Mouse (Mus musculus) lung, embryonic 14.5 days (tissue): Measurements from ENCODE around the gene Cdkn2c. TPM values are rescaled to one million over a fixed set of nuclear protein-coding genes. Genes with fewer than 3 reads are reported as not detected.

Experiments used
- ATAC-seq: fragments of 200-750 bp; cut with Nextera tagmentation; 2 replicates; pipeline ENCODE4 v1.8.0; 2017; ENCODE audit warnings: mild to moderate bottlenecking, moderate TSS enrichment, moderate library complexity; ENCODE audit not compliant: insufficient read depth
- DNase-seq: peaks from one replicate; pipeline ENCODE4 v3.0.0-alpha.2; 2015
- H3K27ac ChIP-seq: fragments of 300-500 bp; sonication (generic); 2 replicates; pipeline ENCODE4 v1.5.1; 2014; ENCODE audit warnings: low read depth, mild to moderate bottlenecking, moderate library complexity
- H3K27me3 ChIP-seq: fragments of 300-500 bp; sonication (generic); 2 replicates; pipeline ENCODE4 v1.6.1; 2014; ENCODE audit warnings: low read length, control low read depth; ENCODE audit not compliant: insufficient read depth
- H3K36me3 ChIP-seq: fragments of 300-500 bp; sonication (generic); 2 replicates; pipeline ENCODE4 v1.6.1; 2014; ENCODE audit warnings: control low read depth; ENCODE audit not compliant: insufficient read depth
- H3K4me1 ChIP-seq: fragments of 300-500 bp; sonication (generic); 2 replicates; pipeline ENCODE4 v1.6.1; 2014; ENCODE audit warnings: antibody characterized with exemption, control low read depth; ENCODE audit not compliant: insufficient read depth
- H3K4me2 ChIP-seq: fragments of 300-500 bp; sonication (generic); 2 replicates; pipeline ENCODE4 v1.6.1; 2014; ENCODE audit warnings: mild to moderate bottlenecking
- H3K4me3 ChIP-seq: fragments of 300-500 bp; sonication (generic); 2 replicates; pipeline ENCODE4 v1.5.1; 2014; ENCODE audit warnings: low read depth, low read length
- H3K9ac ChIP-seq: fragments of 300-500 bp; sonication (generic); 2 replicates; pipeline ENCODE4 v1.6.1; 2014
- H3K9me3 ChIP-seq: fragments of 300-500 bp; sonication (generic); 2 replicates; pipeline ENCODE4 v1.6.1; 2016; ENCODE audit warnings: low read depth, low read length, control low read depth
- CTCF ChIP-seq: IDR thresholded peaks from 2 replicates; pipeline ENCODE4 v1.5.1; 2016; ENCODE audit warnings: antibody characterized with exemption, low read depth
- WGBS: fragments of 180-500 bp; shearing (Covaris S2); extraction: QIAGEN DNeasy Blood & Tissue Kit; methylation state at CpG from one replicate; pipeline ENCODE4 v1.1.7; 2014; 5-methylcytosine and 5-hydroxymethylcytosine counted together
- polyA plus RNA-seq: library from polyadenylated mRNA; unstranded; fragments of >200 nt; fragmentation: Nextera tagmentation; extraction: Ambion mirVana; gene quantifications from 2 replicates; pipeline ENCODE4 v1.2.1, GENCODE M21; 2014

Gene Cdkn2c
- polyA plus RNA-seq, 1 experiment from 2014 or later: 11.0 TPM

DNA sequence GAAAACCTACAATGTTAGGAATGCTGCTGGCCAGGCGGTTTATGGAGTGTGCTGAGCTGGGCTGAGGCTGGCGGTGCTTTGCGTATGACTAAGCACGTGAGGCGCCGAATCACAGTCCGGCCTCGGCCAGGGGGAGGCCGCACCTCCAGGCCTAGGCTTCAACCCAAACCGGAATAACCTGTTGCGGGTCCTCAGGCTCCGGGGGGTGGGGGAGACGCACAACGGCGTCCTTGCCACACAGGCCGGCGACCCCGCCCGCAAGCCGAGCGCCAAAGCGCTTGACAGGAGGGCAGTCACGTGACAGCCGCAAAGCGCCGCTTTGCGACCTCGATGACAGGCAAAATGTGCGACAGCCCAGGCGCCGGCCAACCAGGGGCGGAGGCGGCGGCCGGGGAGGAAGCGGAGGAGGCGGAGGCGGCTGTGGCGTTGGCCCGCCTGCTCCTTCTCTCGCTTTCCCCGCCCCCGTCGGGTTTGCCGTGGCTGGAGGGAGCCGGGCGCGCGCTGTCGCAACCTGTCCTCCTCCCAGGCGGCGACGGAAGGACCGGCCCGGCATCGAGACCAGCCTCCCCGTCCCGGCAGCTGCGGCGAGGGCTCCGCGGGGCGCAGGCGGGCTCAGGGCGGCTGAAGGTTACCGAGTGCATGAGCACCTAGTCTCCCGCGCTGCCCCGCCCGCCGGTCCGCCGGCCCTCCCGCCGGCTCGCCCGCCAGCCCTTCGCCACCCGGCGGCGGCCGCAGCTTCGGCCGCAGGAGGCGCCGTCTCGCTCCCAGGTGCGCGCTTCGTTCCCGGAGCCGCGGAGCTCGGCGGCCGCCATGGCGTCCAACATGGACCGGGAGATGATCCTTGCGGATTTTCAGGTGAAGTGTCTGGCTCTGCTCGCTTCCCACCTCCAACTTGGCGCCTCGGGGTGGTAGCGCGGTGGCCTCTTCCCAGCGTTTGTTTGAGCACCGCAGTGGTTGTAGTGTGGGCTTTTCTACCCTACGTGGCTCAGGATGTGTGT is 9.5 kb upstream of the Cdkn2c start, which contains the start of gene Faf1:
Gene Faf1, plus strand, starts transcription at position 371 of the 998 bp plus-strand sequence.
- Histone ChIP-seq H3K9me3 (no peaks in the 10 kb centered on the region), H3K4me2 (peak within 1 kb of the TSS; percentile 81), H3K9ac (peak within 1 kb of the TSS; percentile 84), H3K27ac (peak within 1 kb of the TSS; percentile 96), H3K4me1 (0 out of 2 replicates have a peak, but pooled peaks cover 4% of the 10 kb centered on the region), H3K4me3 (peak within 1 kb of the TSS; percentile 70), H3K27me3 (no peaks in the 10 kb centered on the region), H3K36me3 (no peaks in the 10 kb centered on the region)
- TF ChIP-seq CTCF: no peak; the same call in 1 of the 2 replicates
- ATAC-seq: peak; percentile 98
- WGBS: under 1% methylated on average over 99 of the region's 107 CpGs
- DNase-seq: peak; percentile 99

DNA sequence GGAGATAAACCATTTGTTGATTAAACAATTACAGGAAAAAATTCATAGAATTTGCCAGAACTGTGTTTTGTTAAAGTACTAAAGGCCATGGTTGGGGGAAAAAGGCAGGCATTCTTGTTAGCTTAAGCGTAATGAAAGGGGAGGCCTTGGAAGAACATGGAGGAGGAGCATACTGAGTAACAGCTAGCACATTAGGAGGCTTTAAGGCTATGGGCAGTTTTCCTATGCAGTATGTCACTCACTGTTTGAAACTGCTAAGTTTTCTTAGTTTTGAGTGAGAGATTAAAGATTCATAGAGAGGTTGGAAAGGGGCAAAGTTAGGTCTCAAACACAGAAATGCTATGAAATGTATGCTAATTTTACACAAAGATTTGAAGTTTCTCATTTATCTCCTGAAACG is 7.1 kb upstream of the Cdkn2c start:
- no peak overlapping the region for H3K4me2 ChIP-seq
- H3K27me3 ChIP-seq: no peaks in the 10 kb centered on the region
- H3K4me1 ChIP-seq: 0 out of 2 replicates have a peak, but pooled peaks cover 4% of the 10 kb centered on the region
- no peaks in the 10 kb centered on the region for H3K36me3 ChIP-seq
- WGBS: 84% methylated on average over 2 of the region's 2 CpGs
- DNase-seq: no peak
- H3K4me3 ChIP-seq: no peak overlapping the region
- no peak for ATAC-seq
- H3K27ac ChIP-seq: no peak overlapping the region
- TF ChIP-seq CTCF: no peak
- H3K9ac ChIP-seq: no peak overlapping the region
- H3K9me3 ChIP-seq: no peaks in the 10 kb centered on the region

DNA sequence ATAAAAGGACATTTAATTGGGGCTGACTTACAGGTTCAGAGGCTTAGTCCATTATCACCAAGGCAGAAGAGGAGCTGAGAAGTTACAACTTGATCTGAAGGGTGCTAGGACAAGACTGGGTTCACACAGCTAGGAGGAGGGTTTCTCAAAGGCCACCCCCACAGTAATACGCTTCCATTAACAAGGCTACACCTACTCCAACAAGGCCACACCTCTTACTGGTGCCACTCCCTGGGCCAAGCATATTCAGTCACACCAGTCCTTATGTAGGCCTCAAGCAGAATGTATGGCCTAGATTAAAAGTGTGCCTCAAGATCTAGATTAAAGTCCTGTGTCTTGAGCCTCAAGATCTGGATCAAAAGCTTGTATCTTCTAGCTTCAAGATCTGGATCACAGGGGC is 5.0 kb upstream of the Cdkn2c start:
- DNase-seq (no peak), ATAC-seq (no peak)
- no peaks in the 10 kb centered on the region for H3K27me3 ChIP-seq
- TF ChIP-seq CTCF: no peak
- H3K36me3 ChIP-seq: no peaks in the 10 kb centered on the region
- H3K9me3 ChIP-seq: no peaks in the 10 kb centered on the region
- no peaks in the 10 kb centered on the region for H3K4me1 ChIP-seq
- no peak overlapping the region for H3K4me3 ChIP-seq
- WGBS: 69% methylated on average over 1 of the region's 1 CpGs
- H3K27ac ChIP-seq: no peak overlapping the region
- H3K4me2 ChIP-seq: no peak overlapping the region
- H3K9ac ChIP-seq: no peak overlapping the region

DNA sequence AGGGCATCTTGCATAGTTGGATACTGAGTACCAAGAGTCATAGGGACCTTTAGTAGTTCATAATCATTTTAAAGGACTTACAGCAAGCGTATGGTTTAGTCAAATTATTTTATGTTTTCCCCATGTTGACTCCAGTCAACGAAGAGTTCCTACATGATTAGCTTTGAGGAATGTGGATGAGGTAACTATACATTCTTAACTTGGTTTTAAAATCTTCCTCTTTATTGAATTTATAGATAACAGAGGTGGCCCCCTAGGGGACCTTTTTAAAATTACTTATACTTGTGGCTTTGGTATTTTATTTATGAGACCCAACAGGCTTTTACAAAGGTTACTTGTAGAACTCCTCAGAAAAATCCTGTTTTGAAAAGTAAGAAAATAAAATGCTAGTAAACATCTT is 3.2 kb upstream of the Cdkn2c start:
- Histone ChIP-seq H3K4me3 (no peak overlapping the region), H3K27ac (no peak overlapping the region), H3K4me1 (no peaks in the 10 kb centered on the region), H3K9me3 (no peaks in the 10 kb centered on the region), H3K9ac (no peak overlapping the region), H3K27me3 (no peaks in the 10 kb centered on the region; the same call in 1 of the 2 replicates), H3K36me3 (no peaks in the 10 kb centered on the region), H3K4me2 (no peak overlapping the region)
- WGBS: 62% methylated on average over 2 of the region's 2 CpGs
- DNase-seq (peak; percentile 73), ATAC-seq (no peak)
- TF ChIP-seq CTCF: peak; percentile 19; the same call in 1 of the 2 replicates

DNA sequence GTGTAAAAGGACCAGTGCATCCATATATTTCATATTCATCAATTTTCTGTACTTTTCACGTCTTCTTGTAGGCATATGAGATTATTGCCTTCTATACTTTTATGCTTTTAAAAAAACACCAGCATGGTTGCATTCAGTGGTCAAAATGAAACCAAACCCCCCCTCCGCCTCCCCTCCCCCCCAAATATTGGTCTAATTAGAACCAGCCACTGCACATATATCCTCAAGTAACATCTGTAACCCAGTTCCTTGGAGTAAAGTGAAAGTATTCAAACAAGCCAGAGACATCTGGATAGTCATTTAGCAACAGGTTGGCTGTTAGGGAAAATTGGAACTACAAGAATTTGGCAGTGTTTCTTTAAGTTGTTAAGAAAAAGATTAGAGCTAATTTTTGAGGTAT is 529 bp upstream of the Cdkn2c start:
- peak overlapping the region; percentile 69 for H3K4me3 ChIP-seq
- WGBS: 58% methylated on average over 2 of the region's 2 CpGs
- H3K27ac ChIP-seq: no peak overlapping the region
- DNase-seq (no peak), ATAC-seq (no peak)
- no peaks in the 10 kb centered on the region for H3K9me3 ChIP-seq
- 0 out of 2 replicates have a peak, but pooled peaks cover 3% of the 10 kb centered on the region for H3K4me1 ChIP-seq
- H3K27me3 ChIP-seq: peaks cover 16% of the 10 kb centered on the region
- no peak for TF ChIP-seq CTCF
- H3K36me3 ChIP-seq: no peaks in the 10 kb centered on the region
- H3K4me2 ChIP-seq: peak overlapping the region; percentile 92
- H3K9ac ChIP-seq: peak overlapping the region; percentile 89

DNA sequence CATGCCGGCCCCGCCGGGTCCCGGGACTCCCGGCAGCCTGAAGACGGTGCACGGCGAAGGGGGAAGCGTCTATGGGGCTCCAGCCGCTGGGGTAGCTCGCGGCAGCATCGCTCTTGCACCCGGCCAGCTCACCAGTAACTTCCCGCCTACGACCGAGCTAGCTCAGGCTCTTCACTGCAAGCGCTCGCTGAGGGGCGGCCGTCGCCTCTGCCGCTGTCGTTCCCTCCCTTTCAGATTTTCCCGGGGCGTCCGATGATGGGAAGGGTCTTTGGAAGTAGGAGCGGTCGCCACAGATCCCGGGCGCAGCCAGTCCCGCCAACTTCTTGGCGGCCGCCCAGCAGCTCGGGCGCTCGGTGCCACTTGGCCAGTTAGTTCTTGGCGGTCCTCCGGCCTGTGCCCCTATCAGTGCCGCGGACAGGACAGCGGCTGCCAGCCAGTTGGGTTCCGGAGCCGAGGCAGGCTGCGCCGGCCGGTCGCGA is 968 bp downstream of the Cdkn2c start:
- TF ChIP-seq CTCF: no peak
- Histone ChIP-seq H3K4me2 (peak overlapping the region; percentile 92), H3K36me3 (no peaks in the 10 kb centered on the region), H3K27ac (peak overlapping the region; percentile 93), H3K4me3 (peak overlapping the region; percentile 69), H3K9me3 (no peaks in the 10 kb centered on the region), H3K27me3 (peaks cover 29% of the 10 kb centered on the region), H3K4me1 (0 out of 2 replicates have a peak, but pooled peaks cover 3% of the 10 kb centered on the region), H3K9ac (peak overlapping the region; percentile 89)
- WGBS: under 1% methylated on average over 49 of the region's 49 CpGs
- DNase-seq (peak; percentile 65), ATAC-seq (peak; percentile 46)
